Mouse (Mus musculus) left cerebral cortex, postnatal 25 days (tissue): ENCODE data around the gene Ly6g6f. TPM values are rescaled to one million over a fixed set of nuclear protein-coding genes. Genes with fewer than 3 reads are reported as not detected.
A peak's percentile ranks its signal among the peaks of the same experiment; 100 is the strongest.
"Not testable (repeated sequence)": the region's sequence is repeated elsewhere in the genome, so short reads cannot be mapped to it uniquely, and the experiment has no call there.

Experiments
- DNase-seq, 2 experiments: peaks; one replicate each; pipeline ENCODE4 v3.0.0; 2022; ENCODE audit warnings: low spot score in 2 of 2, mixed read lengths in 1 of 2
- intact Hi-C: fragments of 180-260 bp; cut with DNase I; formaldehyde crosslinking; loops from one replicate; pipeline ENCODE4 v1.15.1; 2025
- total RNA-seq, 2 experiments: library from RNA; stranded (reverse); gene quantifications; 2 replicates each; pipeline ENCODE4 v1.2.3; 2021

The Ly6g6f gene
- total RNA-seq: not detected

- no peak for DNase-seq
- intact Hi-C loops: no loop called here
These were observed at the start of gene Ly6g6f for GRCm38 (mm10) chr17:35085208-35085865. Gene Ly6g6f, minus strand, starts transcription at chr17:35085610.

GRCm38 (mm10) chr17:35134801-35135590 lies 49.6 kb upstream of the Ly6g6f start, which contains the start of gene Bag6:
Gene Bag6, plus strand, starts transcription at chr17:35135178.
- peak; percentile 95 to 96 for DNase-seq
- intact Hi-C loops: loop anchor here (1.0 kb wide), 1 partner anchor 29 kb away; the partner anchor contains the start of gene Prrc2a

GRCm38 (mm10) chr17:35133517-35133916 lies 48.1 kb upstream of the Ly6g6f start:
- intact Hi-C loops: no loop called here
- DNase-seq: no peak

GRCm38 (mm10) chr17:35132174-35132560 lies 46.8 kb upstream of the Ly6g6f start:
- no peak for DNase-seq
- intact Hi-C loops: no loop called here

GRCm38 (mm10) chr17:35131500-35132173 lies 46.2 kb upstream of the Ly6g6f start, which contains the start of gene Apom:
Gene Apom, minus strand, starts transcription at chr17:35132050.
- intact Hi-C loops: no loop called here
- no peak for DNase-seq

- no peak for DNase-seq
- intact Hi-C loops: no loop called here
These were observed 45.6 kb upstream of the Ly6g6f start for GRCm38 (mm10) chr17:35131038-35131437.

GRCm38 (mm10) chr17:35128996-35129395 lies 43.6 kb upstream of the Ly6g6f start:
- intact Hi-C loops: no loop called here
- no peak for DNase-seq

- DNase-seq: no peak
- intact Hi-C loops: no loop called here
These were observed 41.6 kb upstream of the Ly6g6f start for GRCm38 (mm10) chr17:35127017-35127416.

GRCm38 (mm10) chr17:35126206-35126611 lies 40.8 kb upstream of the Ly6g6f start, which contains the start of gene D17H6S53E:
Gene D17H6S53E, plus strand, starts transcription at chr17:35126373.
- intact Hi-C loops: no loop called here
- DNase-seq: peak; percentile 74 to 80

GRCm38 (mm10) chr17:35125578-35125977 lies 40.2 kb upstream of the Ly6g6f start:
- intact Hi-C loops: no loop called here
- peak in 1 of 2 experiments; percentile 28 for DNase-seq

GRCm38 (mm10) chr17:35125081-35125480 lies 39.7 kb upstream of the Ly6g6f start:
- intact Hi-C loops: no loop called here
- no peak for DNase-seq

GRCm38 (mm10) chr17:35124261-35124896 lies 39.0 kb upstream of the Ly6g6f start:
- DNase-seq: not testable (repeated sequence)
- intact Hi-C loops: loop anchor here (5.0 kb wide), 1 partner anchor 227 kb away; the partner anchor contains the start of genes C2 and Ehmt2

- intact Hi-C loops: loop anchor here (5.0 kb wide), 1 partner anchor 226 kb away; the partner anchor contains the start of genes C2 and Ehmt2
- DNase-seq: not testable (repeated sequence)
These were observed 37.9 kb upstream of the Ly6g6f start for GRCm38 (mm10) chr17:35123287-35123686.

GRCm38 (mm10) chr17:35121871-35122303 lies 36.5 kb upstream of the Ly6g6f start, which contains the start of gene Csnk2b:
Gene Csnk2b, minus strand, starts transcription at chr17:35122053.
- intact Hi-C loops: loop anchor here (1.0 to 5.0 kb wide), 2 partner anchors 114 to 225 kb away; partner anchors contain the start of genes C2 and Ehmt2

GRCm38 (mm10) chr17:35121143-35121799 lies 35.9 kb upstream of the Ly6g6f start, which contains the start of gene Gpank1:
Gene Gpank1, plus strand, starts transcription at chr17:35121455.
- intact Hi-C loops: loop anchor here (1.0 to 5.0 kb wide), 2 partner anchors 115 to 224 kb away; partner anchors contain the start of genes C2 and Ehmt2
- peak; percentile 97 to 100 for DNase-seq

More at GRCm38 (mm10) chr17:35121871-35122303, 36.5 kb upstream of the Ly6g6f start, which contains the start of gene Csnk2b:
- DNase-seq: peak; percentile 77 to 81

- DNase-seq: peak in 1 of 2 experiments; percentile 31
- intact Hi-C loops: loop anchor here (1.0 to 5.0 kb wide), 2 partner anchors 116 to 223 kb away; partner anchors contain the start of genes C2 and Ehmt2
These were observed 35.3 kb upstream of the Ly6g6f start for GRCm38 (mm10) chr17:35120745-35121142.

- intact Hi-C loops: no loop called here
- DNase-seq: no peak
These were observed 29.9 kb upstream of the Ly6g6f start, which contains the start of gene Ly6g5b for GRCm38 (mm10) chr17:35115046-35116019. Gene Ly6g5b, minus strand, starts transcription at chr17:35115428.
